Mouse (Mus musculus) MEL (cell line): ENCODE measurements around the gene Fstl3.

ENCODE experiments used
- CHD1 ChIP-seq: IDR thresholded peaks from 2 replicates; pipeline ENCODE4 v1.6.1; 2012; ENCODE audit warnings: low read depth, mild to moderate bottlenecking, inconsistent platforms, low read length, improper control_type of control experiment
- CHD2 ChIP-seq: IDR thresholded peaks from 2 replicates; pipeline ENCODE4 v1.6.1; 2011; ENCODE audit warnings: low read length, improper control_type of control experiment
- CTCF ChIP-seq, 3 experiments: IDR thresholded peaks in 2 of 3; conservative IDR thresholded peaks in 1 of 3; 2 replicates each; pipeline ENCODE4 v1.5.1; 2011 to 2012; ENCODE audit warnings: low read length in 3 of 3, low read depth in 2 of 3, mild to moderate bottlenecking in 2 of 3, improper control_type of control experiment in 1 of 3, inconsistent platforms in 1 of 3, mixed read lengths in 1 of 3, moderate library complexity in 1 of 3; ENCODE audit not compliant: control insufficient read depth in 1 of 3, insufficient read depth in 1 of 3, poor library complexity in 1 of 3, severe bottlenecking in 1 of 3
- E2F4 ChIP-seq: IDR thresholded peaks from 2 replicates; pipeline ENCODE4 v1.6.1; 2011; ENCODE audit warnings: low read depth, low read length, improper control_type of control experiment, borderline replicate concordance
- EP300 ChIP-seq, 2 experiments: IDR thresholded peaks; 2 replicates each; pipeline ENCODE4 v1.6.1; 2011; ENCODE audit warnings: improper control_type of control experiment in 2 of 2, low read length in 2 of 2, low read depth in 1 of 2, mild to moderate bottlenecking in 1 of 2
- GATA1 ChIP-seq: IDR thresholded peaks from 2 replicates; pipeline ENCODE4 v1.6.1; 2011; ENCODE audit warnings: low read depth, low read length, improper control_type of control experiment
- HCFC1 ChIP-seq: IDR thresholded peaks from 2 replicates; pipeline ENCODE4 v1.6.1; 2012; ENCODE audit warnings: low read depth, mild to moderate bottlenecking, inconsistent platforms, low read length, improper control_type of control experiment, moderate library complexity
- KAT2A ChIP-seq: conservative IDR thresholded peaks from 2 replicates; pipeline ENCODE4 v1.6.1; 2012; ENCODE audit warnings: low read depth, low read length, improper control_type of control experiment, inconsistent platforms
- MAX ChIP-seq: IDR thresholded peaks from 2 replicates; pipeline ENCODE4 v1.6.1; 2011; ENCODE audit warnings: low read length, improper control_type of control experiment
- MAZ ChIP-seq: IDR thresholded peaks from 2 replicates; pipeline ENCODE4 v1.6.1; 2012; ENCODE audit warnings: low read depth, mild to moderate bottlenecking, inconsistent platforms, low read length, improper control_type of control experiment
- MXI1 ChIP-seq: IDR thresholded peaks from 2 replicates; pipeline ENCODE4 v1.6.1; 2011; ENCODE audit warnings: mild to moderate bottlenecking, low read depth, low read length, improper control_type of control experiment
- POLR2A ChIP-seq, 2 experiments: IDR thresholded peaks; 2 replicates each; pipeline ENCODE4 v1.6.1; 2011 to 2012; ENCODE audit warnings: low read length in 2 of 2, mild to moderate bottlenecking in 2 of 2, control low read depth in 1 of 2, improper control_type of control experiment in 1 of 2, low read depth in 1 of 2, moderate library complexity in 1 of 2; ENCODE audit not compliant: control insufficient read depth in 1 of 2, insufficient read depth in 1 of 2, poor library complexity in 1 of 2
- ZMIZ1 ChIP-seq: IDR thresholded peaks from 2 replicates; pipeline ENCODE4 v1.6.1; 2012; ENCODE audit warnings: low read depth, mild to moderate bottlenecking, inconsistent platforms, low read length, improper control_type of control experiment, moderate library complexity

GRCm38 (mm10) chr10:79745411-79745810 lies 31.7 kb upstream of the Fstl3 start:
- no peak for TF ChIP-seq MAX
- TF ChIP-seq CHD1 = no peak
- TF ChIP-seq MAZ = no peak
- TF ChIP-seq GATA1 = no peak
- TF ChIP-seq CTCF (IDR thresholded peaks at IDR 0.05 in 2 of 3, conservative IDR thresholded peaks at IDR 0.05 in 1 of 3; ENCODE audit: control insufficient read depth in 1 of 3, insufficient read depth in 1 of 3, low read depth in 2 of 3, low read length in 3 of 3, poor library complexity in 1 of 3, severe bottlenecking in 1 of 3) = no peak
- TF ChIP-seq E2F4 = no peak
- TF ChIP-seq POLR2A (IDR thresholded peaks at IDR 0.05; ENCODE audit: control insufficient read depth in 1 of 2, insufficient read depth in 1 of 2, low read depth in 1 of 2, low read length in 2 of 2, poor library complexity in 1 of 2) = no peak
- no peak for TF ChIP-seq EP300 (IDR thresholded peaks at IDR 0.05; ENCODE audit: low read depth in 1 of 2, low read length in 2 of 2)
- no peak for TF ChIP-seq ZMIZ1
- TF ChIP-seq CHD2 = no peak
- TF ChIP-seq MXI1 = no peak
- no peak for TF ChIP-seq HCFC1
- no peak for TF ChIP-seq KAT2A
